Mouse (Mus musculus): ENCODE measurements around the gene Abhd16a. TPM values are rescaled to one million over a fixed set of nuclear protein-coding genes. Genes with fewer than 3 reads are reported as not detected.
A peak's percentile ranks its signal among the peaks of the same experiment; 100 is the strongest.

Gene Abhd16a
- total RNA-seq, 2 experiments from 2014 or later = 115 to 120 TPM

- DNase-seq (ENCODE audit: low spot score in 2 of 2) = peak; percentile 59 to 60
Measured at GRCm38 (mm10) chr17:35058911-35059892, 29.9 kb upstream of the Abhd16a start, which contains the start of gene Ddah2. Gene Ddah2, plus strand, starts transcription at chr17:35059035.

- DNase-seq (ENCODE audit: low spot score in 2 of 2) = no peak
Measured at GRCm38 (mm10) chr17:35060071-35060470, 29.0 kb upstream of the Abhd16a start.

GRCm38 (mm10) chr17:35060737-35061297 lies 28.2 kb upstream of the Abhd16a start:
- DNase-seq (ENCODE audit: low spot score in 2 of 2) = no peak

GRCm38 (mm10) chr17:35061299-35061698 lies 27.8 kb upstream of the Abhd16a start:
- no peak for DNase-seq (ENCODE audit: low spot score in 2 of 2)

- DNase-seq (ENCODE audit: low spot score in 2 of 2) = no peak
Measured at GRCm38 (mm10) chr17:35063466-35063865, 25.6 kb upstream of the Abhd16a start.

GRCm38 (mm10) chr17:35064378-35064877 lies 24.6 kb upstream of the Abhd16a start:
- DNase-seq (ENCODE audit: low spot score in 2 of 2) = no peak

- no peak for DNase-seq (ENCODE audit: low spot score in 2 of 2)
Measured at GRCm38 (mm10) chr17:35064951-35065947, 23.8 kb upstream of the Abhd16a start, which contains the start of gene Ly6g6c. Gene Ly6g6c, plus strand, starts transcription at chr17:35065388.

- DNase-seq (ENCODE audit: low spot score in 2 of 2) = no peak
Measured at GRCm38 (mm10) chr17:35066084-35066483, 23.0 kb upstream of the Abhd16a start, which contains the start of gene Mpig6b. Gene Mpig6b, minus strand, starts transcription at chr17:35066184.

- DNase-seq (ENCODE audit: low spot score in 2 of 2) = peak in 1 of 2 experiments; percentile 41
Measured at GRCm38 (mm10) chr17:35068213-35068914, 20.7 kb upstream of the Abhd16a start.

GRCm38 (mm10) chr17:35070556-35071229 lies 18.4 kb upstream of the Abhd16a start:
- DNase-seq (ENCODE audit: low spot score in 2 of 2) = no peak

GRCm38 (mm10) chr17:35071454-35071853 lies 17.6 kb upstream of the Abhd16a start:
- no peak for DNase-seq (ENCODE audit: low spot score in 2 of 2)

- no peak for DNase-seq (ENCODE audit: low spot score in 2 of 2)
Measured at GRCm38 (mm10) chr17:35074097-35074496, 15.0 kb upstream of the Abhd16a start.

- no peak for DNase-seq (ENCODE audit: low spot score in 2 of 2)
Measured at GRCm38 (mm10) chr17:35076507-35077176, 12.4 kb upstream of the Abhd16a start, which contains the start of gene Ly6g6e. Gene Ly6g6e, plus strand, starts transcription at chr17:35076902.

- no peak for DNase-seq (ENCODE audit: low spot score in 2 of 2)
Measured at GRCm38 (mm10) chr17:35077285-35077684, 11.8 kb upstream of the Abhd16a start.

- no peak for DNase-seq (ENCODE audit: low spot score in 2 of 2)
Measured at GRCm38 (mm10) chr17:35077786-35078233, 11.3 kb upstream of the Abhd16a start, which contains the start of gene Ly6g6d. Gene Ly6g6d, minus strand, starts transcription at chr17:35078065.

- DNase-seq (ENCODE audit: low spot score in 2 of 2) = no peak
Measured at GRCm38 (mm10) chr17:35079778-35080177, 9.3 kb upstream of the Abhd16a start.

- no peak for DNase-seq (ENCODE audit: low spot score in 2 of 2)
Measured at GRCm38 (mm10) chr17:35080248-35080647, 8.8 kb upstream of the Abhd16a start.

- no peak for DNase-seq (ENCODE audit: low spot score in 2 of 2)
Measured at GRCm38 (mm10) chr17:35080710-35081109, 8.4 kb upstream of the Abhd16a start.

Measured in left cerebral cortex, adult 18-20 months (tissue).